Mouse (Mus musculus): ENCODE results near the gene Gm28047. TPM values are rescaled to one million over a fixed set of nuclear protein-coding genes. Genes with fewer than 3 reads are reported as not detected.

Gene Gm28047
- polyA plus RNA-seq, 2 experiments = not detected

DNA sequence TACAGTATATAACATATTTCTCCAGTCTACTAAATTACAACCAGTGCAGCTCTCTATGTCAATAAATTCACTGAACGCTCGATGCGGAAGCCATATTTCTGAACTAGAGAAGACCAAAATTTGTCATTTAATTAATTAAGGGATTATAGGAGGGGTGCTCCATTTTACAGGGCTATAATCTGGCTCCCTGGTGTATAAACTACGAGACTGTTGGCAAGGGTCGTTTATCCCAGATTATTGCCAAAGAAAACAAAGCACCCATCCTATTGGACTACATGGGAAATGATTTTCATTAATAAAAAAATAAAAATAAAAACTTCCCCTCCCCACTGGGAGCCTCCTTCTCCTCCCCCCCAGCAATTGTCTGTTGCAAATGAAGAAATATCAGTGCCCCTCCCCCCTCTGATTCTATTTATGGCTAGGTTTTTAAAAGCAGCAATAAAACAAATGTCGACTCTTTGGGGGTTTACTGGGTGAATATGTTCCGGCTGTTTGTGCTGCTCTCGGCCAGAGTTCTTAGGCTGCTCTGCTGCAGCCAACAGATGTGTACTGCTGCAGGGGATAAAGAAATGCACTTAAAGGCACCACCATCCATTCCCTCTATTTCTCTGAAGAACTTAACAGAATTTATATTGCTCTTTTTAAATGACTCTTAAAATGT lies 30.7 kb downstream of the Gm28047 start:
- Histone ChIP-seq H3K4me3 (replicated peaks; ENCODE audit: low read length) (0 out of 2 replicates have a peak overlapping the region, but pooled peaks have one; percentile 0), H3K36me3 (ENCODE audit: control insufficient read depth, insufficient read depth, low read length) (0 out of 2 replicates have a peak, but pooled peaks cover 6% of the 10 kb centered on the region), H3K9me3 (ENCODE audit: control insufficient read depth, low read length) (no peaks in the 10 kb centered on the region), H3K9ac (ENCODE audit: low read depth, low read length, severe bottlenecking) (no peak overlapping the region), H3K27ac (replicated peaks; ENCODE audit: low read depth, low read length) (no peak overlapping the region), H3K4me1 (ENCODE audit: control insufficient read depth, insufficient read depth, low read length) (peaks cover 20% of the 10 kb centered on the region), H3K4me2 (replicated peaks; ENCODE audit: low read depth, low read length, severe bottlenecking) (peak overlapping the region; percentile 34), H3K27me3 (ENCODE audit: control insufficient read depth, insufficient read depth, low read length) (no peaks in the 10 kb centered on the region)
- peak; percentile 76; the same call in 1 of the 2 replicates for ATAC-seq (ENCODE audit: low FRiP score, low read depth)
- WGBS = 10% methylated on average over 8 of the region's 8 CpGs
- no peak for TF ChIP-seq POLR2A (IDR thresholded peaks at IDR 0.05; ENCODE audit: borderline replicate concordance, extremely low read depth, insufficient read depth, insufficient read length)
- DNase-seq (ENCODE audit: low spot score) = peak; percentile 73

GRCm38 (mm10) chr15:102592674-102593073 lies 32.2 kb downstream of the Gm28047 start:
- Histone ChIP-seq H3K9ac (ENCODE audit: low read depth, low read length, severe bottlenecking) (no peak overlapping the region), H3K4me1 (ENCODE audit: control insufficient read depth, insufficient read depth, low read length) (peaks cover 20% of the 10 kb centered on the region), H3K27me3 (ENCODE audit: control insufficient read depth, insufficient read depth, low read length) (no peaks in the 10 kb centered on the region), H3K4me2 (replicated peaks; ENCODE audit: low read depth, low read length, severe bottlenecking) (no peak overlapping the region), H3K36me3 (ENCODE audit: control insufficient read depth, insufficient read depth, low read length) (peaks cover 10% of the 10 kb centered on the region; the same call in 1 of the 2 replicates), H3K27ac (replicated peaks; ENCODE audit: low read depth, low read length) (no peak overlapping the region), H3K9me3 (ENCODE audit: control insufficient read depth, low read length) (no peaks in the 10 kb centered on the region), H3K4me3 (replicated peaks; ENCODE audit: low read length) (no peak overlapping the region)
- 35% methylated on average over 1 of the region's 1 CpGs for WGBS
- TF ChIP-seq POLR2A (IDR thresholded peaks at IDR 0.05; ENCODE audit: borderline replicate concordance, extremely low read depth, insufficient read depth, insufficient read length) = no peak
- DNase-seq (ENCODE audit: low spot score) (no peak), ATAC-seq (ENCODE audit: low FRiP score, low read depth) (no peak)

GRCm38 (mm10) chr15:102590567-102590966 lies 34.3 kb downstream of the Gm28047 start:
- Histone ChIP-seq H3K36me3 (ENCODE audit: control insufficient read depth, insufficient read depth, low read length) (peaks cover 10% of the 10 kb centered on the region; the same call in 1 of the 2 replicates), H3K4me3 (replicated peaks; ENCODE audit: low read length) (no peak overlapping the region), H3K4me1 (ENCODE audit: control insufficient read depth, insufficient read depth, low read length) (peaks cover 20% of the 10 kb centered on the region), H3K9ac (ENCODE audit: low read depth, low read length, severe bottlenecking) (no peak overlapping the region), H3K9me3 (ENCODE audit: control insufficient read depth, low read length) (no peaks in the 10 kb centered on the region), H3K27me3 (ENCODE audit: control insufficient read depth, insufficient read depth, low read length) (no peaks in the 10 kb centered on the region), H3K4me2 (replicated peaks; ENCODE audit: low read depth, low read length, severe bottlenecking) (no peak overlapping the region), H3K27ac (replicated peaks; ENCODE audit: low read depth, low read length) (no peak overlapping the region)
- DNase-seq (ENCODE audit: low spot score) = peak; percentile 73
- TF ChIP-seq POLR2A (IDR thresholded peaks at IDR 0.05; ENCODE audit: borderline replicate concordance, extremely low read depth, insufficient read depth, insufficient read length) = no peak
- ATAC-seq (ENCODE audit: low FRiP score, low read depth) = 0 out of 2 replicates have a peak, but pooled peaks have one; percentile 33
- 87% methylated on average over 1 of the region's 1 CpGs for WGBS

- DNase-seq (ENCODE audit: low spot score) = no peak
- TF ChIP-seq POLR2A (IDR thresholded peaks at IDR 0.05; ENCODE audit: borderline replicate concordance, extremely low read depth, insufficient read depth, insufficient read length) = no peak
- Histone ChIP-seq H3K27me3 (ENCODE audit: control insufficient read depth, insufficient read depth, low read length) (no peaks in the 10 kb centered on the region), H3K4me1 (ENCODE audit: control insufficient read depth, insufficient read depth, low read length) (peaks cover 15% of the 10 kb centered on the region), H3K27ac (replicated peaks; ENCODE audit: low read depth, low read length) (no peak overlapping the region), H3K36me3 (ENCODE audit: control insufficient read depth, insufficient read depth, low read length) (peaks cover 10% of the 10 kb centered on the region; the same call in 1 of the 2 replicates), H3K9ac (ENCODE audit: low read depth, low read length, severe bottlenecking) (no peak overlapping the region), H3K4me2 (replicated peaks; ENCODE audit: low read depth, low read length, severe bottlenecking) (no peak overlapping the region), H3K4me3 (replicated peaks; ENCODE audit: low read length) (no peak overlapping the region), H3K9me3 (ENCODE audit: control insufficient read depth, low read length) (no peaks in the 10 kb centered on the region)
- 99% methylated on average over 8 of the region's 8 CpGs for WGBS
- no peak for ATAC-seq (ENCODE audit: low FRiP score, low read depth)
Measured at GRCm38 (mm10) chr15:102589826-102590225, 35.0 kb downstream of the Gm28047 start.

GRCm38 (mm10) chr15:102585501-102585900 lies 39.4 kb downstream of the Gm28047 start:
- H3K4me2 ChIP-seq (replicated peaks; ENCODE audit: low read depth, low read length, severe bottlenecking) = no peak overlapping the region
- 70% methylated on average over 5 of the region's 5 CpGs for WGBS
- H3K36me3 ChIP-seq (ENCODE audit: control insufficient read depth, insufficient read depth, low read length) = peaks cover 4% of the 10 kb centered on the region; the same call in 1 of the 2 replicates
- H3K27me3 ChIP-seq (ENCODE audit: control insufficient read depth, insufficient read depth, low read length) = no peaks in the 10 kb centered on the region
- DNase-seq (ENCODE audit: low spot score) = no peak
- H3K27ac ChIP-seq (replicated peaks; ENCODE audit: low read depth, low read length) = no peak overlapping the region
- no peaks in the 10 kb centered on the region for H3K4me1 ChIP-seq (ENCODE audit: control insufficient read depth, insufficient read depth, low read length)
- no peak for TF ChIP-seq POLR2A (IDR thresholded peaks at IDR 0.05; ENCODE audit: borderline replicate concordance, extremely low read depth, insufficient read depth, insufficient read length)
- H3K9me3 ChIP-seq (ENCODE audit: control insufficient read depth, low read length) = no peaks in the 10 kb centered on the region
- no peak overlapping the region for H3K4me3 ChIP-seq (replicated peaks; ENCODE audit: low read length)
- ATAC-seq (ENCODE audit: low FRiP score, low read depth) = no peak
- H3K9ac ChIP-seq (ENCODE audit: low read depth, low read length, severe bottlenecking) = no peak overlapping the region
